Mouse (Mus musculus) small intestine, adult 2 months (tissue): ENCODE measurements at regions not wholly inside any gene's neighbourhood (a gene's known extent, or its start where the extent isn't known, plus 50 kb on each side); places are given as distances from the start of the nearest gene placed in this dataset.

Source experiments
- H3K27ac ChIP-seq: fragments of 200-500 bp; 2 replicates; pipeline ENCODE4 v1.5.1; 2012; ENCODE audit warnings: low read depth, low read length, control low read depth, inconsistent platforms; ENCODE audit not compliant: insufficient read depth
- H3K27me3 ChIP-seq: fragments of 200-500 bp; 2 replicates; pipeline ENCODE4 v1.6.1; 2012; ENCODE audit warnings: mild to moderate bottlenecking, moderate library complexity, low read length, inconsistent platforms; ENCODE audit not compliant: control insufficient read depth, insufficient read depth
- H3K36me3 ChIP-seq: fragments of 200-500 bp; 2 replicates; pipeline ENCODE4 v1.6.1; 2012; ENCODE audit warnings: mild to moderate bottlenecking, low read length, control low read depth, inconsistent platforms; ENCODE audit not compliant: control insufficient read depth, insufficient read depth
- H3K4me1 ChIP-seq: fragments of 200-500 bp; 2 replicates; pipeline ENCODE4 v1.6.1; 2012; ENCODE audit warnings: low read length, inconsistent platforms, mixed read lengths; ENCODE audit not compliant: control insufficient read depth, insufficient read depth, insufficient read length
- H3K4me3 ChIP-seq: fragments of 200-500 bp; 2 replicates; pipeline ENCODE4 v1.5.1; 2012; ENCODE audit warnings: low read depth, mild to moderate bottlenecking, control low read depth, inconsistent platforms, low read length, moderate library complexity
- CTCF ChIP-seq: fragments of 200-500 bp; IDR thresholded peaks from 2 replicates; pipeline ENCODE4 v1.5.1; 2012; ENCODE audit warnings: low read depth, mild to moderate bottlenecking, control low read depth, inconsistent platforms, low read length, moderate library complexity, mixed read lengths; ENCODE audit not compliant: insufficient replicate concordance, insufficient read length; ENCODE audit errors: extremely low read depth
- POLR2A ChIP-seq: fragments of 200-500 bp; IDR thresholded peaks from 2 replicates; pipeline ENCODE4 v1.6.1; 2012; ENCODE audit warnings: low read depth, mild to moderate bottlenecking, control low read depth, inconsistent platforms, low read length, moderate library complexity
- WGBS: fragments of 180-500 bp; shearing (Covaris S2); methylation state at CpG from one replicate; pipeline ENCODE4 v1.1.7; 2018; 5-methylcytosine and 5-hydroxymethylcytosine counted together

- no peak overlapping the region for H3K4me3 ChIP-seq
- H3K27me3 ChIP-seq = no peaks in the 10 kb centered on the region
- H3K36me3 ChIP-seq = no peaks in the 10 kb centered on the region
- no peak overlapping the region for H3K27ac ChIP-seq
- no peaks in the 10 kb centered on the region for H3K4me1 ChIP-seq
- TF ChIP-seq POLR2A = no peak
- no peak for TF ChIP-seq CTCF
- WGBS = 29% methylated on average over 2 of the region's 2 CpGs
Measured at GRCm38 (mm10) chr13:39351606-39352005, 390.9 kb upstream of the Slc35b3 start.

GRCm38 (mm10) chr13:39350668-39351067 lies 390.0 kb upstream of the Slc35b3 start:
- Histone ChIP-seq H3K27ac (no peak overlapping the region), H3K27me3 (no peaks in the 10 kb centered on the region), H3K4me3 (no peak overlapping the region), H3K36me3 (no peaks in the 10 kb centered on the region), H3K4me1 (no peaks in the 10 kb centered on the region)
- TF ChIP-seq POLR2A (no peak), CTCF (no peak)
- 80% methylated on average over 12 of the region's 12 CpGs for WGBS

- Histone ChIP-seq H3K4me3 (no peak overlapping the region), H3K27me3 (no peaks in the 10 kb centered on the region), H3K4me1 (no peaks in the 10 kb centered on the region), H3K27ac (no peak overlapping the region), H3K36me3 (no peaks in the 10 kb centered on the region)
- WGBS = 77% methylated on average over 6 of the region's 6 CpGs
- TF ChIP-seq CTCF (no peak), POLR2A (no peak)
Measured at GRCm38 (mm10) chr13:39347761-39348160, 387.1 kb upstream of the Slc35b3 start.

- WGBS = 36% methylated on average over 7 of the region's 7 CpGs
- TF ChIP-seq CTCF (no peak), POLR2A (no peak)
- H3K27me3 ChIP-seq = no peaks in the 10 kb centered on the region
- no peaks in the 10 kb centered on the region for H3K36me3 ChIP-seq
- no peaks in the 10 kb centered on the region for H3K4me1 ChIP-seq
- no peak overlapping the region for H3K27ac ChIP-seq
- no peak overlapping the region for H3K4me3 ChIP-seq
Measured at GRCm38 (mm10) chr13:39334874-39335273, 374.2 kb upstream of the Slc35b3 start.

GRCm38 (mm10) chr13:39329794-39330193 lies 369.1 kb upstream of the Slc35b3 start:
- Histone ChIP-seq H3K36me3 (no peaks in the 10 kb centered on the region), H3K27ac (no peak overlapping the region), H3K4me3 (no peak overlapping the region), H3K27me3 (no peaks in the 10 kb centered on the region), H3K4me1 (no peaks in the 10 kb centered on the region)
- TF ChIP-seq CTCF = no peak
- TF ChIP-seq POLR2A = no peak
- WGBS = 80% methylated on average over 3 of the region's 3 CpGs

GRCm38 (mm10) chr13:39326176-39326575 lies 365.5 kb upstream of the Slc35b3 start:
- H3K36me3 ChIP-seq = no peaks in the 10 kb centered on the region
- no peak overlapping the region for H3K27ac ChIP-seq
- WGBS = 69% methylated on average over 8 of the region's 8 CpGs
- TF ChIP-seq POLR2A = no peak
- TF ChIP-seq CTCF = no peak
- no peak overlapping the region for H3K4me3 ChIP-seq
- no peaks in the 10 kb centered on the region for H3K27me3 ChIP-seq
- no peaks in the 10 kb centered on the region for H3K4me1 ChIP-seq

GRCm38 (mm10) chr13:39321111-39321510 lies 360.4 kb upstream of the Slc35b3 start:
- 79% methylated on average over 3 of the region's 3 CpGs for WGBS
- Histone ChIP-seq H3K27me3 (no peaks in the 10 kb centered on the region), H3K4me1 (no peaks in the 10 kb centered on the region), H3K4me3 (no peak overlapping the region), H3K27ac (no peak overlapping the region), H3K36me3 (no peaks in the 10 kb centered on the region)
- TF ChIP-seq POLR2A (no peak), CTCF (no peak)

- Histone ChIP-seq H3K27me3 (no peaks in the 10 kb centered on the region), H3K4me3 (no peak overlapping the region), H3K27ac (no peak overlapping the region), H3K4me1 (no peaks in the 10 kb centered on the region), H3K36me3 (no peaks in the 10 kb centered on the region)
- TF ChIP-seq CTCF (no peak), POLR2A (no peak)
- WGBS = 87% methylated on average over 5 of the region's 5 CpGs
Measured at GRCm38 (mm10) chr13:39309758-39310157, 349.1 kb upstream of the Slc35b3 start.
